Mouse (Mus musculus) heart, adult 8-10 months (tissue): ENCODE data around the gene Gm8108. TPM values are rescaled to one million over a fixed set of nuclear protein-coding genes. Genes with fewer than 3 reads are reported as not detected.
A peak's percentile ranks its signal among the peaks of the same experiment; 100 is the strongest.
"Not testable (repeated sequence)": the region's sequence is repeated elsewhere in the genome, so short reads cannot be mapped to it uniquely, and the experiment has no call there.

Source experiments
- DNase-seq: peaks from one replicate; pipeline ENCODE4 v3.0.0; 2022; ENCODE audit warnings: low spot score
- total RNA-seq, 4 experiments: library from RNA; stranded (reverse); gene quantifications; 2 replicates each; pipeline ENCODE4 v1.2.4; 2022

Gm8108 gene
- under 1 TPM in 3 of 4 experiments, not detected in 1; 0.26 to 0.75 (median 0.38) TPM for total RNA-seq

DNA sequence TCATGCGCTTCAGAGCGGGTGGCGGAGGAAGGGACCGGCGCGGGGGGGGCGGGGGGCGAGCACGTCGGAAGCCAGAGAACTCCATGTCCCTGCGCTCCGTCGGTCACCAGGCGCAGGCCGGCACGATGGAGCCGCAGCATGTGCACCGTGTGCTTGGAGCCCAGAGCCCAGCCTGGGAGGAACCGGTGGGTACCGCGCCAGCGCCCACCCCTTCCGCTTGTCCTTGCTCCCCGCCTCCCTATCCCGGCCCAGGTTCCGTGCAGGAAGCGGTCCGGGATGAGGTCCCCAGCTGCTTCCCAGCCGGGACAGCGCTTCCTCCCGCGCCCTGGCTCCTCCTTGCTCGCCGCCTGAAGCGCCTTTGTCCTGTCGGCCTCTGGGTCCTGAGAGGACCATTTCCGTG lies at the start of gene Gm8108:
Gene Gm8108 (plus strand): TSS at position 101 of the 400 bp plus-strand sequence.
- DNase-seq: peak; percentile 21

GRCm38 (mm10) chr14:4083820-4084219 lies 26.5 kb upstream of the Gm8108 start, which contains the start of gene Gm3115:
Gene Gm3115 (plus strand): TSS chr14:4084120.
- DNase-seq: not testable (repeated sequence)

- not testable (repeated sequence) for DNase-seq
Measured at GRCm38 (mm10) chr14:4141646-4142045, 31.3 kb downstream of the Gm8108 start.

- DNase-seq: not testable (repeated sequence)
Measured at GRCm38 (mm10) chr14:4164730-4165129, 54.4 kb downstream of the Gm8108 start, which contains the start of gene Gm3127. Gene Gm3127 (plus strand): TSS chr14:4165030.

DNA sequence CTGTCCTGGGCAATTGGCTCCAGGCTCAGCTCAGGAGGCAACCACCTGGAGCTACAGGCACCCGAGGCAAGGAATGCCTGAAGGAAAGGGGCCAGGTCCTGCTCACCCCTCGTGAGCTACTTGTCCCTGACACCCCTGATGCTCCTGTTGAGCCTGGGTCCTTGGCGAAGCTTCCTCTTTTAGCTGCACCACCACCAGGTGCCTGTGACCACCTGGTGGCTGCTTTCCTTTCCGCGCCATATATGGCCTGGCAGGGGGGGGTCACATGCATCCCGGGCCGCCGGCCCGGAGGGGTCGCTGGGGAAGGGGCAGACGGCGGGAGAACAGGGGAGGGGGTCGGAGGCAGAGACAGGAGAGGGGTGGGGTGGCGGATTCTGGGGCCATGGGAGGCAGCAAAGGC lies 71.7 kb downstream of the Gm8108 start:
- DNase-seq: not testable (repeated sequence)

Other genes with a start within 250 kb of the Gm8108 start
- gene Gm2916, start 226.4 kb upstream of the Gm8108 start, total RNA-seq: not detected
- not detected for gene Gm3029, start 178.8 kb upstream of the Gm8108 start, total RNA-seq
- gene Gm3095, start 147.0 kb upstream of the Gm8108 start, total RNA-seq: under 1 TPM in 1 of 4 experiments, not detected in 3; 0.57 TPM
- not detected for gene Gm3099, start 112.1 kb upstream of the Gm8108 start, total RNA-seq
- gene Gm5796, start 86.6 kb upstream of the Gm8108 start, total RNA-seq: under 1 TPM in 3 of 4 experiments, not detected in 1; 0.19 to 0.82 (median 0.75) TPM
- gene Gm3115, start 26.4 kb upstream of the Gm8108 start, total RNA-seq: not detected
- gene Gm3127, start 54.5 kb downstream of the Gm8108 start, total RNA-seq: not detected
- gene Gm2974, start 72.0 kb downstream of the Gm8108 start, total RNA-seq: not detected
- gene Gm3138, start 139.1 kb downstream of the Gm8108 start, total RNA-seq: not detected
- not detected for gene Gm3149, start 206.8 kb downstream of the Gm8108 start, total RNA-seq
- under 1 TPM in 1 of 4 experiments, not detected in 3; 0.19 TPM for gene 2610042L04Rik, start 224.2 kb downstream of the Gm8108 start, total RNA-seq